Mouse (Mus musculus) Patski (cell line): ENCODE measurements at regions not wholly inside any gene's neighbourhood (a gene's known extent, or its start where the extent isn't known, plus 50 kb on each side); places are given as distances from the start of the nearest gene placed in this dataset.

Experiments
- ATAC-seq: fragments of 100-300 bp; one replicate; pipeline ENCODE4 v1.8.0; 2021
- CTCF ChIA-PET: fragments of 350-600 bp; sonication (Branson Sonifier 250); formaldehyde crosslinking; loops from one replicate; lab custom pipeline; 2022; ENCODE audit warnings: inconsistent platforms; lab: Charles Lee
- POLR2A ChIA-PET: fragments of 350-600 bp; sonication (Branson Sonifier 250); formaldehyde crosslinking; loops from one replicate; lab custom pipeline; 2022; ENCODE audit warnings: antibody characterized with exemption, inconsistent platforms; lab: Charles Lee
- DNase-seq: peaks from one replicate; pipeline ENCODE4 v3.0.0-alpha.2; 2011; ENCODE audit warnings: low read depth, low spot score
- H3K27me3 ChIP-seq: fragments of 371-371 bp; one replicate; pipeline ENCODE4 v1.5.1; 2021
- CTCF ChIP-seq: fragments of 100-300 bp; IDR thresholded peaks from one replicate; pipeline ENCODE4 v1.5.1; 2021
- in situ Hi-C: fragments of 300-500 bp; cut with MboI; formaldehyde crosslinking; loops from 3 replicates; pipeline ENCODE4 v1.11.1; 2018; ENCODE audit warnings: low pct_unique_long_range_greater_than_20kb, mixed read lengths

DNA sequence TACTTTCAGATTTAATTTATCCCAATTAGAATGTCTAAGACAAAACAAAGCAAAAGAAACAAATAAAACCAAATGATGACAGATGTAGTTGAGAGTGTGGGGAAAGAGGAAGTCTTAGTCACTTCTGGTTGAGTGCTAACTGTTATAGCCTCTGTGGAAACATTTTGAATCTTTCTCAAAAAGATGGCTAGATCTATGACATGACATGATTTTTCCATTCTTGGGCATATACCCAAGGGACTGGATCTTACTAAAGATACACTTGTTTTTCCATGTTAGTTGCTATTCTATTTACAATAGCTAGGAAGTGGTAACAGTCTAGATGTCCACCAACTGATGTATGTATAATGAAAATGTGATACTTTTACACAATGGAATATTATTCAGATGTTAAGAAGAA is 57.9 kb upstream of the Olfr1507 start:
- H3K27me3 ChIP-seq = no peaks in the 10 kb centered on the region
- ATAC-seq = no peak
- POLR2A ChIA-PET = no interaction called here

DNA sequence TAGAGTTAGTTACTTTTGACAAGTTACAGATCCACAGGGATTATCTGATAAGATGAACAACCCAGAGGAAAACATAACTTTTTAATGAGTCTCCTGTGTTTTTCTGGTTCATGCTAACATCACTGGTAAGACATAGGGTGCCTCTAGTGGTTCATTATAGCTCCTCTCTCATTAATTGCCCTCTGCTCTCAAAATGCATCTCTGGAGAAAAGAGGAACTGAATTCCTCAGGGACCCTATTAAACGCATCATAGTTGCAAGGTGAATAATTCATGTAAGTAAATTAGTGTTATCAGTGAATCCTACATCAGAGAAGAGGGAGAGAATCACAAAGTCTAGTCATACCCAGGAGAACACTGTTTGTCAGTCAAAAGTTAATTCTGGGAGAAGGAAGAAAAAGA is 52.4 kb upstream of the Olfr1507 start:
- DNase-seq (no peak), ATAC-seq (no peak)
- POLR2A ChIA-PET = no interaction called here
- in situ Hi-C loops = no loop called here
- CTCF ChIA-PET = no interaction called here
- no peak for TF ChIP-seq CTCF
- peaks cover 3% of the 10 kb centered on the region for H3K27me3 ChIP-seq

More for the DNA sequence above, 57.9 kb upstream of the Olfr1507 start:
- CTCF ChIA-PET = no interaction called here
- in situ Hi-C loops = no loop called here
- no peak for TF ChIP-seq CTCF
- DNase-seq = no peak
